Mouse (Mus musculus): ENCODE data around the gene Fam170b. TPM values are rescaled to one million over a fixed set of nuclear protein-coding genes. Genes with fewer than 3 reads are reported as not detected.
A peak's percentile ranks its signal among the peaks of the same experiment; 100 is the strongest.

Fam170b gene
- polyA plus RNA-seq, 1 experiment from 2014 or later, result 0.11 TPM

GRCm38 (mm10) chr14:32877549-32877948, 43.8 kb downstream of the Fam170b start:
- Histone ChIP-seq H3K4me2 (ENCODE audit: low read depth, low read length) (no peak overlapping the region), H3K9me3 (ENCODE audit: low read length) (no peaks in the 10 kb centered on the region), H3K4me1 (ENCODE audit: insufficient read depth) (0 out of 2 replicates have a peak, but pooled peaks cover 3% of the 10 kb centered on the region), H3K36me3 (replicated peaks; ENCODE audit: insufficient read depth, low read length) (no peaks in the 10 kb centered on the region), H3K9ac (replicated peaks) (no peak overlapping the region), H3K27ac (ENCODE audit: low read depth) (peak overlapping the region; percentile 44; the same call in 1 of the 2 replicates), H3K27me3 (ENCODE audit: insufficient read depth, low read length) (no peaks in the 10 kb centered on the region), H3K4me3 (ENCODE audit: low read depth, low read length) (no peak overlapping the region)
- DNase-seq, result no peak
- 41% methylated on average over 6 of the region's 6 CpGs for WGBS (ENCODE audit: insufficient replicate concordance)
- peak; percentile 49; the same call in 1 of the 2 replicates for TF ChIP-seq EP300 (IDR thresholded peaks at IDR 0.05; ENCODE audit: low read depth)
- no peak for TF ChIP-seq CTCF (IDR thresholded peaks at IDR 0.05; ENCODE audit: low read depth)
- peak; percentile 59 for ATAC-seq

DNA sequence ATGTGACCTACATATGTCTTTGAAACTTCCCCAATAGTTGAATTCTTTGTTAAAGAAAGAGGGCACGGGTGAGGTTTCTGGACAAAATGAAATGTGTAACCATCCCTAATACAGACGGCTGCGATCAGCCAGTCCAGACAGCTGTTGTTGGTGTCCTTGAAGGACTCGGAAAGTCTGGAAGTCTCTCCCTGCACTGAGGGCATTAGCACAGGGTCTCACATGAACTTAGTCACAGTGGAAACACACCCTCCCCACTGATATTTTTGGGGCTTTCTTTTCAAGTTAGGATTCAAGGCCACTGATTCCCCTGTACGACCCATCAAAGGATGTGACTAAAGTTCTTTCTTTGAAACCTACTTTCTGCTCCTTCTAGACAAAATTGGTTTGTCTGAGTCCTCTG, 46.6 kb downstream of the Fam170b start:
- no peaks in the 10 kb centered on the region for H3K36me3 ChIP-seq (replicated peaks; ENCODE audit: insufficient read depth, low read length)
- 74% methylated on average over 5 of the region's 5 CpGs for WGBS (ENCODE audit: insufficient replicate concordance)
- no peak overlapping the region for H3K4me3 ChIP-seq (ENCODE audit: low read depth, low read length)
- H3K9ac ChIP-seq (replicated peaks), result no peak overlapping the region
- H3K9me3 ChIP-seq (ENCODE audit: low read length), result no peaks in the 10 kb centered on the region
- 0 out of 2 replicates have a peak, but pooled peaks cover 3% of the 10 kb centered on the region for H3K4me1 ChIP-seq (ENCODE audit: insufficient read depth)
- no peak for ATAC-seq
- TF ChIP-seq EP300 (IDR thresholded peaks at IDR 0.05; ENCODE audit: low read depth) (no peak), CTCF (IDR thresholded peaks at IDR 0.05; ENCODE audit: low read depth) (no peak)
- no peaks in the 10 kb centered on the region for H3K27me3 ChIP-seq (ENCODE audit: insufficient read depth, low read length)
- no peak for DNase-seq
- H3K27ac ChIP-seq (ENCODE audit: low read depth), result no peak overlapping the region
- H3K4me2 ChIP-seq (ENCODE audit: low read depth, low read length), result no peak overlapping the region

DNA sequence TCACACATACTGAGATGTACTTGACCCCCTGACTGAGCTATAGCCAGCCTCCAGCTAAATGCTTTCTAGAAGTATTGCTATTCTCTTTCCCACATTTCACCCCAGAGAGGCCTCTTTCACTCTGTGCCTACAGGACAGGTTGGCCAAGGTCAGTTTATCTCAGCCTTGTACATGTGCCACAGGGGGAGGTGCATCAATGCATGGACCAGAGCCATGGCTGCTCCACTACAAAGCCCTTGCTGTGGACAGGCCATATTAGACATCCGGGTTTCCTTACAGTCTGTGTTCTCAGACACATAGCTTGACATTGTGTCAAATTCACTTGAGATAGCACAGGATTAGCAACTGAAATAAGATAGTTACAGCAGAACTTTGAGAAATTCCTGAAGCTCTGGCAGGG, 47.9 kb downstream of the Fam170b start:
- Histone ChIP-seq H3K4me2 (ENCODE audit: low read depth, low read length) (no peak overlapping the region), H3K36me3 (replicated peaks; ENCODE audit: insufficient read depth, low read length) (no peaks in the 10 kb centered on the region), H3K27ac (ENCODE audit: low read depth) (no peak overlapping the region), H3K4me3 (ENCODE audit: low read depth, low read length) (no peak overlapping the region), H3K27me3 (ENCODE audit: insufficient read depth, low read length) (no peaks in the 10 kb centered on the region), H3K9ac (replicated peaks) (no peak overlapping the region), H3K4me1 (ENCODE audit: insufficient read depth) (0 out of 2 replicates have a peak, but pooled peaks cover 3% of the 10 kb centered on the region), H3K9me3 (ENCODE audit: low read length) (no peaks in the 10 kb centered on the region)
- DNase-seq, result no peak
- TF ChIP-seq EP300 (IDR thresholded peaks at IDR 0.05; ENCODE audit: low read depth), result no peak
- no peak for TF ChIP-seq CTCF (IDR thresholded peaks at IDR 0.05; ENCODE audit: low read depth)
- WGBS (ENCODE audit: insufficient replicate concordance), result 61% methylated on average over 1 of the region's 1 CpGs
- no peak for ATAC-seq

Other genes starting within 250 kb of the Fam170b start
- gene Prrxl1, start 234.6 kb upstream of the Fam170b start, polyA plus RNA-seq (2015; fragmentation: Nextera tagmentation; extraction: Ambion mirVana), result 0.05 TPM in 1 of 2 replicates, not detected in the other
- gene 3425401B19Rik, start 148.7 kb upstream of the Fam170b start, polyA plus RNA-seq (2015; fragmentation: Nextera tagmentation; extraction: Ambion mirVana), result 0.12 and 0.14 TPM in 2 replicates
- 0.92 and 1.1 TPM in 2 replicates for gene Tmem273, start 48.0 kb upstream of the Fam170b start, polyA plus RNA-seq (2015; fragmentation: Nextera tagmentation; extraction: Ambion mirVana)
- 5.9 and 6.0 TPM in 2 replicates for gene Vstm4, start 22.8 kb downstream of the Fam170b start, polyA plus RNA-seq (2015; fragmentation: Nextera tagmentation; extraction: Ambion mirVana)
- 0.06 and 0.11 TPM in 2 replicates for gene Lrrc18, start 157.4 kb downstream of the Fam170b start, polyA plus RNA-seq (2015; fragmentation: Nextera tagmentation; extraction: Ambion mirVana)